9 mouse cellular contexts compared by ENCODE assay signal in genomic region chr13:118716265-118716664, GRCm38 (mm10). TPM values are rescaled to one million over a fixed set of nuclear protein-coding genes. Genes with fewer than 3 reads are reported as not detected.
A peak's percentile ranks its signal among the peaks of the same experiment; 100 is the strongest.
DNase-seq lines count a peak whose midpoint lies in the region; ATAC-seq lines count a peak whose summit lies in the region.
"Had no signal": no experiment of that assay in that cellular context is flagged by ENCODE, and none has a peak within 500 bp of the region (broad histone marks: within the 10 kb centered on the region; RNA-seq: fewer than 3 reads in every experiment).

No protein-coding gene starts in this region.

- no peak for ATAC-seq in kidney, embryonic 15.5 days (replicated peaks; ENCODE audit: low FRiP score)
- no peak for ATAC-seq in hindbrain, embryonic 15.5 days (ENCODE audit: low FRiP score, low read depth)

- no peaks in the 10 kb centered on the region for H3K9me3 ChIP-seq in kidney, embryonic 15.5 days (replicated peaks)
- H3K9me3 ChIP-seq in hindbrain, embryonic 15.5 days: no peaks in the 10 kb centered on the region

- peak overlapping the region; percentile 56 for H3K4me3 ChIP-seq in kidney, embryonic 15.5 days (replicated peaks)
- peak overlapping the region; percentile 63 for H3K4me3 ChIP-seq in hindbrain, embryonic 15.5 days

- H3K27ac ChIP-seq in kidney, embryonic 15.5 days: 0 out of 2 replicates have a peak overlapping the region, but pooled peaks have one; percentile 84
- no peak overlapping the region for H3K27ac ChIP-seq in hindbrain, embryonic 15.5 days (replicated peaks)

- no peak for DNase-seq in kidney, postnatal 36 days
- peak; percentile 32 for DNase-seq in embryo, embryonic 9.5 days (ENCODE audit: extremely low spot score)
- DNase-seq in neural tube, embryonic 10.5 days (ENCODE audit: extremely low spot score, low spot score): peak; percentile 20
- no peak for DNase-seq in cerebellum, adult 11 months
- DNase-seq in cerebellum, adult 11-12 months: no peak
- no peak for DNase-seq in adrenal gland, postnatal 4 days (ENCODE audit: low spot score in 2 of 2)

- peaks cover 11% of the 10 kb centered on the region for H3K27me3 ChIP-seq in kidney, embryonic 15.5 days
- H3K27me3 ChIP-seq in hindbrain, embryonic 15.5 days: 0 out of 2 replicates have a peak, but pooled peaks cover 11% of the 10 kb centered on the region

- H3K36me3 ChIP-seq in kidney, embryonic 15.5 days: no peaks in the 10 kb centered on the region
- H3K36me3 ChIP-seq in hindbrain, embryonic 15.5 days: no peaks in the 10 kb centered on the region

- H3K4me2 ChIP-seq in kidney, embryonic 15.5 days: peak overlapping the region; percentile 92
- H3K4me2 ChIP-seq in hindbrain, embryonic 15.5 days: peak overlapping the region; percentile 99

- H3K4me1 ChIP-seq in kidney, embryonic 15.5 days: peaks cover 36% of the 10 kb centered on the region
- peaks cover 21% of the 10 kb centered on the region for H3K4me1 ChIP-seq in hindbrain, embryonic 15.5 days (replicated peaks)

- peak overlapping the region; percentile 45; the same call in 1 of the 2 replicates for H3K9ac ChIP-seq in kidney, embryonic 15.5 days
- no peak overlapping the region for H3K9ac ChIP-seq in hindbrain, embryonic 15.5 days

- WGBS in kidney, embryonic 15.5 days: 6% methylated on average over 8 of the region's 8 CpGs
- WGBS in hindbrain, embryonic 15.5 days: 7% methylated on average over 8 of the region's 8 CpGs

RNA-seq across cellular contexts. Expression of gene Fgf10, which starts 46.7 kb away (rescaled TPM):
- 5.1 and 6.3 TPM in 2 replicates for polyA plus RNA-seq in kidney, embryonic 15.5 days (2015; fragmentation: Nextera tagmentation; extraction: Ambion mirVana)
- 1.8 and 2.2 TPM in 2 replicates for polyA plus RNA-seq in hindbrain, embryonic 15.5 days (2015; fragmentation: Nextera tagmentation; extraction: Ambion mirVana)
- total RNA-seq in adrenal gland, postnatal 4 days (2021): 1 to 10 TPM; 4.3 to 4.4 TPM
- total RNA-seq: megakaryocyte, adult 5-6 weeks had no signal

Comparison
In these comparisons a context has a peak if more than half of its experiments do, and no peak if none do; other contexts are left out.
1. DNase-seq: peak in embryo, embryonic 9.5 days (single experiment) and neural tube, embryonic 10.5 days (single experiment); none in kidney, postnatal 36 days (0 of 2), cerebellum, adult 11 months (single experiment), cerebellum, adult 11-12 months (single experiment) and adrenal gland, postnatal 4 days (0 of 2).